Mouse (Mus musculus): ENCODE measurements around the gene Gpr1.
A peak's percentile ranks its signal among the peaks of the same experiment; 100 is the strongest.

Gene Gpr1

GRCm38 (mm10) chr1:63214271-63214558 lies at the start of gene Gpr1:
Gene Gpr1 (minus strand): TSS chr1:63214543.
- DNase-seq (ENCODE audit: low spot score in 2 of 2) = no peak

GRCm38 (mm10) chr1:63263671-63264070 lies 49.3 kb upstream of the Gpr1 start:
- DNase-seq (ENCODE audit: low spot score in 2 of 2) = no peak

GRCm38 (mm10) chr1:63261041-63261590 lies 46.8 kb upstream of the Gpr1 start:
- DNase-seq (ENCODE audit: low spot score in 2 of 2) = no peak

- no peak for DNase-seq (ENCODE audit: low spot score in 2 of 2)
Observed at GRCm38 (mm10) chr1:63260742-63261033, 46.3 kb upstream of the Gpr1 start.

GRCm38 (mm10) chr1:63259916-63260741 lies 45.8 kb upstream of the Gpr1 start:
- no peak for DNase-seq (ENCODE audit: low spot score in 2 of 2)

- no peak for DNase-seq (ENCODE audit: low spot score in 2 of 2)
Observed at GRCm38 (mm10) chr1:63259271-63259830, 45.0 kb upstream of the Gpr1 start.

GRCm38 (mm10) chr1:63258501-63258900 lies 44.2 kb upstream of the Gpr1 start:
- no peak for DNase-seq (ENCODE audit: low spot score in 2 of 2)

GRCm38 (mm10) chr1:63256083-63256482 lies 41.7 kb upstream of the Gpr1 start:
- DNase-seq (ENCODE audit: low spot score in 2 of 2) = peak; percentile 15 to 26

- no peak for DNase-seq (ENCODE audit: low spot score in 2 of 2)
Observed at GRCm38 (mm10) chr1:63255101-63255500, 40.8 kb upstream of the Gpr1 start.

- no peak for DNase-seq (ENCODE audit: low spot score in 2 of 2)
Observed at GRCm38 (mm10) chr1:63253291-63253690, 38.9 kb upstream of the Gpr1 start.

GRCm38 (mm10) chr1:63252351-63253209 lies 38.2 kb upstream of the Gpr1 start:
- DNase-seq (ENCODE audit: low spot score in 2 of 2) = no peak

- DNase-seq (ENCODE audit: low spot score in 2 of 2) = no peak
Observed at GRCm38 (mm10) chr1:63249261-63249660, 34.9 kb upstream of the Gpr1 start.

- no peak for DNase-seq (ENCODE audit: low spot score in 2 of 2)
Observed at GRCm38 (mm10) chr1:63248360-63248851, 34.1 kb upstream of the Gpr1 start.

- no peak for DNase-seq (ENCODE audit: low spot score in 2 of 2)
Observed at GRCm38 (mm10) chr1:63247831-63248359, 33.6 kb upstream of the Gpr1 start.

GRCm38 (mm10) chr1:63246862-63247521 lies 32.6 kb upstream of the Gpr1 start:
- DNase-seq (ENCODE audit: low spot score in 2 of 2) = no peak

GRCm38 (mm10) chr1:63243854-63244253 lies 29.5 kb upstream of the Gpr1 start:
- no peak for DNase-seq (ENCODE audit: low spot score in 2 of 2)

GRCm38 (mm10) chr1:63239751-63240150 lies 25.4 kb upstream of the Gpr1 start:
- DNase-seq (ENCODE audit: low spot score in 2 of 2) = no peak

GRCm38 (mm10) chr1:63239305-63239704 lies 25.0 kb upstream of the Gpr1 start:
- DNase-seq (ENCODE audit: low spot score in 2 of 2) = no peak

- no peak for DNase-seq (ENCODE audit: low spot score in 2 of 2)
Observed at GRCm38 (mm10) chr1:63237371-63237770, 23.0 kb upstream of the Gpr1 start.

- DNase-seq (ENCODE audit: low spot score in 2 of 2) = no peak
Observed at GRCm38 (mm10) chr1:63227241-63227640, 12.9 kb upstream of the Gpr1 start.

- no peak for DNase-seq (ENCODE audit: low spot score in 2 of 2)
Observed at GRCm38 (mm10) chr1:63225890-63226289, 11.5 kb upstream of the Gpr1 start.

- no peak for DNase-seq (ENCODE audit: low spot score in 2 of 2)
Observed at GRCm38 (mm10) chr1:63225009-63225408, 10.7 kb upstream of the Gpr1 start.
